Mouse (Mus musculus): ENCODE results near the gene Tlx2.

The Tlx2 gene

GRCm38 (mm10) chr6:83024421-83024820, 45.7 kb downstream of the Tlx2 start:
- in situ Hi-C loops (cut with MboI) = no loop called here

GRCm38 (mm10) chr6:83023786-83024185, 46.3 kb downstream of the Tlx2 start:
- in situ Hi-C loops (cut with MboI) = no loop called here

- in situ Hi-C loops (cut with MboI) = no loop called here
These were observed 47.1 kb downstream of the Tlx2 start for GRCm38 (mm10) chr6:83023008-83023407.

- in situ Hi-C loops (cut with MboI) = no loop called here
These were observed 49.1 kb downstream of the Tlx2 start for GRCm38 (mm10) chr6:83020836-83021593.

- in situ Hi-C loops (cut with MboI) = no loop called here
These were observed 50.0 kb downstream of the Tlx2 start for GRCm38 (mm10) chr6:83020121-83020520.

- in situ Hi-C loops (cut with MboI) = no loop called here
These were observed 51.0 kb downstream of the Tlx2 start for GRCm38 (mm10) chr6:83019044-83019443.

Measured in mature B cell (primary cell).